ENCODE assay signal across 9 mouse cellular contexts in the genomic region with DNA sequence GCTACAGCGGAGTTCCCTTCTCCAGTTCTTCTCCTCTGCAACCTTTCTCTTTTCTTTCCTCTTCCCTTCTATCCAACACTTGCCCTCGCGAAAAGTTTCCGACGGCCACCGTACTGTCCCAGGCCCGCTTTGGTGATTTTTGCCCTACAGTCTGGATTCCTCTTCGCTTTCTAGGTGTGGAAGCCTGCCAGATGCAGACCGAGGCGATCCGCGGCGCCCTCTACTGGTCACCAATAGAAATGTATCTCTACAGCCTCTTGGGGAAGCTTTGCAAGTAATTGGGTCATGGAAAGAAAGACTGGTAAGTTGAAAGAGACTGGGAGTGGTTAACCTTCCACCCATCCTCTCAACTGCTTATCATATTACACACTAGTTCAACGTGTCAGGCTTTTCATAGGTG. TPM values are rescaled to one million over a fixed set of nuclear protein-coding genes. Genes with fewer than 3 reads are reported as not detected.
DNase-seq lines count a peak whose midpoint lies in the region; ATAC-seq and TF ChIP-seq lines count a peak whose summit lies in the region.
"Had no signal": no experiment of that assay in that cellular context is flagged by ENCODE, and none has a peak within 500 bp of the region (broad histone marks: within the 10 kb centered on the region; RNA-seq: fewer than 3 reads in every experiment).

No protein-coding gene starts in this region.

- H3K27ac ChIP-seq in ES-E14 (ENCODE audit: insufficient read depth, low read depth, low read length, poor library complexity, severe bottlenecking) = no peak overlapping the region
- H3K27ac ChIP-seq in embryonic fibroblast, embryonic 13.5 days (ENCODE audit: insufficient read depth, low read length) = no peak overlapping the region
- no peak overlapping the region for H3K27ac ChIP-seq in layer of hippocampus, adult 2 months
- H3K27ac ChIP-seq: liver, embryonic 15.5 days had no signal

- TF ChIP-seq CTCF in embryonic fibroblast, embryonic 13.5 days (IDR thresholded peaks at IDR 0.05; ENCODE audit: borderline replicate concordance, insufficient read depth, low read length) = peak; percentile 65; the same call in 1 of the 2 replicates
- TF ChIP-seq CTCF in layer of hippocampus, adult 2 months (conservative IDR thresholded peaks at IDR 0.05) = peak; percentile 98

- intact Hi-C loops in heart, postnatal 10 days (cut with DNase I) = loop anchor here (2.0 kb wide), 1 partner anchor 482 kb away; no protein-coding TSS in a partner anchor

- in situ Hi-C loops in ES-E14 (cut with MboI; ENCODE audit: low sequenced_read_pairs in 2 of 2, unreplicated experiment in 2 of 2) = loop anchor here in 1 of 2 experiments (25.0 kb wide), 1 partner anchor 646 kb away; the partner anchor contains the start of gene Slc25a21

- no peak for DNase-seq in ES-E14 (ENCODE audit: low read depth, low spot score)
- peak; percentile 70 for DNase-seq in brain, adult 2 months (ENCODE audit: low read depth, low spot score)
- peak; percentile 71 to 81 for DNase-seq in heart, postnatal 10 days
- DNase-seq in layer of hippocampus, adult 2 months (ENCODE audit: low spot score in 2 of 2) = peak; percentile 71 to 81
- peak; percentile 78 for DNase-seq in lung, postnatal 14 days
- peak; percentile 77 for DNase-seq in right cerebral cortex, postnatal 14 days

- H3K4me3 ChIP-seq in ES-E14 (ENCODE audit: insufficient read depth in 1 of 2, low read depth in 1 of 2, low read length in 2 of 2, poor library complexity in 1 of 2, severe bottlenecking in 1 of 2) = peak overlapping the region in 1 of 2 experiments; percentile 38; a peak in 2 of 4 replicates
- no peak overlapping the region for H3K4me3 ChIP-seq in embryonic fibroblast, embryonic 13.5 days (ENCODE audit: insufficient read depth, low read length)
- H3K4me3 ChIP-seq in layer of hippocampus, adult 2 months = no peak overlapping the region
- H3K4me3 ChIP-seq: liver, embryonic 15.5 days had no signal

- ATAC-seq in monocyte, adult 5-6 weeks (replicated peaks; ENCODE audit: insufficient number of reproducible peaks, low FRiP score, low TSS enrichment, poor library complexity, severe bottlenecking) = no peak

- H3K4me1 ChIP-seq in ES-E14 (ENCODE audit: control insufficient read depth in 2 of 2, insufficient read depth in 2 of 2, low read length in 2 of 2, poor library complexity in 1 of 2) = no peaks in the 10 kb centered on the region
- H3K4me1 ChIP-seq in embryonic fibroblast, embryonic 13.5 days (ENCODE audit: control insufficient read depth, insufficient read depth, low read length) = no peaks in the 10 kb centered on the region
- H3K4me1 ChIP-seq: liver, embryonic 15.5 days had no signal

- H3K9me3 ChIP-seq in ES-E14 (ENCODE audit: control insufficient read depth, insufficient read depth, low read depth, low read length) = no peaks in the 10 kb centered on the region
- H3K9me3 ChIP-seq: liver, embryonic 15.5 days had no signal

- no peak overlapping the region for H3K9ac ChIP-seq in ES-E14 (ENCODE audit: insufficient read depth, low read depth, low read length, poor library complexity, severe bottlenecking)
- H3K9ac ChIP-seq: liver, embryonic 15.5 days had no signal

- no peak for TF ChIP-seq POLR2A in embryonic fibroblast, embryonic 13.5 days (IDR thresholded peaks at IDR 0.05; ENCODE audit: low read depth, low read length)

- no peaks in the 10 kb centered on the region for H3K36me3 ChIP-seq in ES-E14 (ENCODE audit: control insufficient read depth, insufficient read depth, low read length, poor library complexity, severe bottlenecking)
- H3K36me3 ChIP-seq: liver, embryonic 15.5 days had no signal

TF ChIP-seq in ES-E14, 5 proteins besides CTCF, POLR2A, EP300 and RAD21:
- TF ChIP-seq MAFK (IDR thresholded peaks at IDR 0.05; ENCODE audit: insufficient read depth, low read depth, low read length) = no peak
- peak; percentile 58; the same call in 1 of the 2 replicates for TF ChIP-seq ZC3H11A (IDR thresholded peaks at IDR 0.05; ENCODE audit: borderline replicate concordance, low read depth, low read length)

RNA-seq across cellular contexts. Expression of gene Nkx2-1, which starts 4.4 kb away (rescaled TPM):
- not detected in 2 replicates for total RNA-seq in ES-E14 (2012; rRNA removed)
- not detected in 2 replicates for polyA plus RNA-seq in embryonic fibroblast, embryonic 13.5 days (2011; ENCODE audit: insufficient read length, low read depth, missing spikeins)
- not detected for total RNA-seq in heart, postnatal 10 days (2021)
- total RNA-seq in layer of hippocampus, adult 2 months (2021) = under 1 TPM; 0.52 to 0.54 TPM
- total RNA-seq in monocyte, adult 5-6 weeks (2017) = not detected in 3 replicates
- polyA plus RNA-seq: liver, embryonic 15.5 days had no signal
